Mouse (Mus musculus) erythroblast, embryonic 14.5 days (primary cell): ENCODE results near the gene Sun1.

ENCODE experiments used
- GATA1 ChIP-seq: IDR thresholded peaks from 2 replicates; pipeline ENCODE4 v1.6.1; 2012; ENCODE audit warnings: low read length, inconsistent platforms, mixed read lengths
- TAL1 ChIP-seq: IDR thresholded peaks from 3 replicates; pipeline ENCODE4 v1.6.1; 2012; ENCODE audit warnings: low read length, inconsistent platforms, mixed read lengths

DNA sequence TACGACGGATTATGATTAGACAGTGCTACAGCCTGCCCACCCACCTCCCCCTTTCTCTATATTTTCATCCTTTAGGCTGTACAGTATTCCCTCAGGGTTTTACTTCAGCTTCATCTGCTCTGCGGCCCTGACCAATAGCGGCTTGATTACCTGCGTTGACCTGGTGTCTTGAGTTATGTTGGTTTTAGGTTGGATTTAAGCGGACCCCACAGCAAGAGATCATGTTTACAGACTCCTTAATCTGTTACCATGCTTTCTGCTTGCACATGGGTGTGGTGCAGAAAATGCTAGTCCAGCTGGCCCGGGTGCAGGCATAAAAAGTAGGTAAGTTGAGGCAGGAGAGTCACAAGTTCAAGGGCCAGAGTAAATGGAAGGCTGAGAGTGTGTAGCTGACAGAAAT, 50.8 kb downstream of the Sun1 start:
- no peak for TF ChIP-seq GATA1
- TF ChIP-seq TAL1, result no peak
